Comparison of ENCODE assay signal across 15 mouse cellular contexts in genomic region chr3:121009223-121009622, GRCm38 (mm10).
DNase-seq lines count a peak whose midpoint lies in the region; ATAC-seq lines count a peak whose summit lies in the region.
"Had no signal": no experiment of that assay in that cellular context is flagged by ENCODE, and none has a peak within 500 bp of the region (broad histone marks: within the 10 kb centered on the region; RNA-seq: fewer than 3 reads in every experiment).

No protein-coding gene starts in this region.

- no peaks in the 10 kb centered on the region for H3K9me3 ChIP-seq in midbrain, embryonic 12.5 days
- H3K9me3 ChIP-seq in midbrain, embryonic 15.5 days = no peaks in the 10 kb centered on the region
- H3K9me3 ChIP-seq in forebrain, embryonic 15.5 days = no peaks in the 10 kb centered on the region
- H3K9me3 ChIP-seq: embryonic facial prominence, embryonic 15.5 days; kidney, embryonic 15.5 days; limb, embryonic 15.5 days had no signal

- H3K27me3 ChIP-seq in midbrain, embryonic 12.5 days = no peaks in the 10 kb centered on the region
- no peaks in the 10 kb centered on the region for H3K27me3 ChIP-seq in midbrain, embryonic 15.5 days (replicated peaks)
- no peaks in the 10 kb centered on the region for H3K27me3 ChIP-seq in forebrain, embryonic 15.5 days
- H3K27me3 ChIP-seq: embryonic facial prominence, embryonic 15.5 days; kidney, embryonic 15.5 days; limb, embryonic 15.5 days; Patski had no signal

- H3K36me3 ChIP-seq in midbrain, embryonic 12.5 days = no peaks in the 10 kb centered on the region
- H3K36me3 ChIP-seq in midbrain, embryonic 15.5 days (replicated peaks) = no peaks in the 10 kb centered on the region
- no peaks in the 10 kb centered on the region for H3K36me3 ChIP-seq in forebrain, embryonic 15.5 days
- H3K36me3 ChIP-seq: embryonic facial prominence, embryonic 15.5 days; kidney, embryonic 15.5 days; limb, embryonic 15.5 days had no signal

- peak; percentile 38; the same call in 1 of the 2 replicates for ATAC-seq in midbrain, embryonic 12.5 days (ENCODE audit: low FRiP score, low read depth)
- no peak for ATAC-seq in midbrain, embryonic 15.5 days (replicated peaks)
- peak; percentile 96 for ATAC-seq in forebrain, embryonic 15.5 days (replicated peaks)
- ATAC-seq: inflammation-experienced regulatory T-cells, adult 6 months; Patski had no signal

- peaks cover 2% of the 10 kb centered on the region; the same call in 1 of the 2 replicates for H3K4me1 ChIP-seq in midbrain, embryonic 12.5 days
- H3K4me1 ChIP-seq in midbrain, embryonic 15.5 days = no peaks in the 10 kb centered on the region
- H3K4me1 ChIP-seq in forebrain, embryonic 15.5 days = peaks cover 20% of the 10 kb centered on the region
- H3K4me1 ChIP-seq: embryonic facial prominence, embryonic 15.5 days; kidney, embryonic 15.5 days; limb, embryonic 15.5 days had no signal

- no peak overlapping the region for H3K27ac ChIP-seq in midbrain, embryonic 12.5 days (replicated peaks)
- H3K27ac ChIP-seq in midbrain, embryonic 15.5 days = no peak overlapping the region
- peak overlapping the region; percentile 82 for H3K27ac ChIP-seq in forebrain, embryonic 15.5 days (replicated peaks)
- H3K27ac ChIP-seq: embryonic facial prominence, embryonic 15.5 days; kidney, embryonic 15.5 days; left cerebral cortex, adult 2 months; limb, embryonic 15.5 days had no signal

- WGBS in midbrain, embryonic 12.5 days = 67% methylated on average over 6 of the region's 6 CpGs
- 66% methylated on average over 6 of the region's 6 CpGs for WGBS in midbrain, embryonic 15.5 days
- 15% methylated on average over 6 of the region's 6 CpGs for WGBS in forebrain, embryonic 15.5 days

- H3K4me2 ChIP-seq in midbrain, embryonic 12.5 days (replicated peaks) = no peak overlapping the region
- no peak overlapping the region for H3K4me2 ChIP-seq in midbrain, embryonic 15.5 days
- no peak overlapping the region for H3K4me2 ChIP-seq in forebrain, embryonic 15.5 days (replicated peaks)
- H3K4me2 ChIP-seq: embryonic facial prominence, embryonic 15.5 days; kidney, embryonic 15.5 days; limb, embryonic 15.5 days had no signal

- no peak overlapping the region for H3K9ac ChIP-seq in midbrain, embryonic 12.5 days (replicated peaks)
- no peak overlapping the region for H3K9ac ChIP-seq in midbrain, embryonic 15.5 days
- no peak overlapping the region for H3K9ac ChIP-seq in forebrain, embryonic 15.5 days (replicated peaks)
- H3K9ac ChIP-seq: embryonic facial prominence, embryonic 15.5 days; kidney, embryonic 15.5 days; limb, embryonic 15.5 days had no signal

- no peak overlapping the region for H3K4me3 ChIP-seq in midbrain, embryonic 12.5 days
- no peak overlapping the region for H3K4me3 ChIP-seq in midbrain, embryonic 15.5 days
- no peak overlapping the region for H3K4me3 ChIP-seq in forebrain, embryonic 15.5 days
- H3K4me3 ChIP-seq: embryonic facial prominence, embryonic 15.5 days; kidney, embryonic 15.5 days; left cerebral cortex, adult 2 months; limb, embryonic 15.5 days had no signal

- peak; percentile 14 to 24 for DNase-seq in cerebellum, postnatal 14 days
- no peak for DNase-seq in cerebellum, adult 9-11 months
- peak; percentile 8 to 37 for DNase-seq in layer of hippocampus, postnatal 25 days (ENCODE audit: extremely low spot score in 1 of 2, low spot score in 1 of 2)
- DNase-seq in adrenal gland, postnatal 10 days = no peak
- no peak for DNase-seq in embryo, embryonic 11 days
- DNase-seq: lung, adult 18-20 months had no signal

Comparison
In these comparisons a context has a peak if more than half of its experiments do, and no peak if none do; other contexts are left out.
1. DNase-seq: peak in cerebellum, postnatal 14 days (2 of 2) and layer of hippocampus, postnatal 25 days (2 of 2); none in cerebellum, adult 9-11 months (single experiment), adrenal gland, postnatal 10 days (single experiment) and embryo, embryonic 11 days (single experiment).